ENCODE assay signal across 8 mouse cellular contexts in genomic region chr14:103512802-103513472, GRCm38 (mm10). TPM values are rescaled to one million over a fixed set of nuclear protein-coding genes. Genes with fewer than 3 reads are reported as not detected.
A peak's percentile ranks its signal among the peaks of the same experiment; 100 is the strongest.
DNase-seq lines count a peak whose midpoint lies in the region; ATAC-seq and TF ChIP-seq lines count a peak whose summit lies in the region.

TSS of gene Scel (plus strand) at chr14:103513342.

- H3K9ac ChIP-seq in heart, embryonic 11.5 days (ENCODE audit: low read depth, low read length) = no peak within 1 kb of the TSS
- H3K9ac ChIP-seq in heart, adult 2 months (ENCODE audit: low read depth, low read length) = no peak within 1 kb of the TSS
- H3K9ac ChIP-seq in CH12.LX (ENCODE audit: insufficient read depth, low read depth) = no peak within 1 kb of the TSS
- no peak within 1 kb of the TSS for H3K9ac ChIP-seq in limb, embryonic 13.5 days
- no peak within 1 kb of the TSS for H3K9ac ChIP-seq in neural tube, embryonic 14.5 days (replicated peaks; ENCODE audit: low read depth, low read length)

- TF ChIP-seq EP300 in heart, adult 2 months (IDR thresholded peaks at IDR 0.05; ENCODE audit: insufficient read depth, low read depth, low read length) = no peak
- no peak for TF ChIP-seq EP300 in CH12.LX (IDR thresholded peaks at IDR 0.05; ENCODE audit: low read length)

- dilution Hi-C loops in CH12.LX (cut with MboI; ENCODE audit: extremely low pct_ligation_motif_present, extremely low pct_unique_long_range_greater_than_20kb, low sequenced_read_pairs) = no loop called here

- 15% methylated on average over 14 of the region's 14 CpGs for WGBS in heart, embryonic 11.5 days (ENCODE audit: insufficient replicate concordance)
- WGBS in heart, adult 2 months = 13% methylated on average over 14 of the region's 14 CpGs
- WGBS in limb, embryonic 13.5 days = 28% methylated on average over 14 of the region's 14 CpGs
- 29% methylated on average over 14 of the region's 14 CpGs for WGBS in neural tube, embryonic 14.5 days

- ATAC-seq in heart, embryonic 11.5 days (replicated peaks; ENCODE audit: insufficient number of reproducible peaks, low FRiP score, low TSS enrichment) = no peak
- ATAC-seq in limb, embryonic 13.5 days (ENCODE audit: low FRiP score, low read depth) = no peak
- ATAC-seq in neural tube, embryonic 14.5 days (ENCODE audit: low read depth) = no peak

- intact Hi-C loops in heart, adult 2 months (cut with DNase I) = no loop called here

- in situ Hi-C loops in CH12.LX (cut with MboI; ENCODE audit: low pct_ligation_motif_present, low pct_unique_long_range_greater_than_20kb, low sequenced_read_pairs) = no loop called here

- H3K27ac ChIP-seq in heart, embryonic 11.5 days (ENCODE audit: low read depth, low read length) = no peak within 1 kb of the TSS
- H3K27ac ChIP-seq in heart, adult 2 months = no peak within 1 kb of the TSS
- H3K27ac ChIP-seq in CH12.LX (ENCODE audit: insufficient read depth, low read depth) = no peak within 1 kb of the TSS
- no peak within 1 kb of the TSS for H3K27ac ChIP-seq in limb, embryonic 13.5 days
- no peak within 1 kb of the TSS for H3K27ac ChIP-seq in neural tube, embryonic 14.5 days (ENCODE audit: low read depth, low read length)

- H3K4me2 ChIP-seq in heart, embryonic 11.5 days = peak within 1 kb of the TSS; percentile 56
- H3K4me2 ChIP-seq in CH12.LX (ENCODE audit: insufficient read depth, low read depth, poor library complexity, severe bottlenecking) = peak within 1 kb of the TSS; percentile 22; the same call in 1 of the 2 replicates
- peak within 1 kb of the TSS; percentile 37 for H3K4me2 ChIP-seq in limb, embryonic 13.5 days (replicated peaks)
- H3K4me2 ChIP-seq in neural tube, embryonic 14.5 days (ENCODE audit: low read depth, low read length) = peak within 1 kb of the TSS; percentile 24

- TF ChIP-seq RAD21 in CH12.LX (IDR thresholded peaks at IDR 0.05; ENCODE audit: low read depth, low read length) = no peak

- no peak for DNase-seq in heart, adult 2 months
- peak; percentile 36 for DNase-seq in CH12.LX (ENCODE audit: extremely low read depth)
- DNase-seq in frontal cortex, postnatal 36 days (ENCODE audit: low spot score in 2 of 2) = peak; percentile 30 to 31
- DNase-seq in cerebellum, adult 9-11 months = no peak
- no peak for DNase-seq in cerebellum, adult 9-10 months

- no peaks in the 10 kb centered on the region for H3K27me3 ChIP-seq in heart, embryonic 11.5 days (ENCODE audit: control insufficient read depth, insufficient read depth, low read length)
- H3K27me3 ChIP-seq in heart, adult 2 months (ENCODE audit: control insufficient read depth, insufficient read depth, low read length) = 0 out of 2 replicates have a peak, but pooled peaks cover 1% of the 10 kb centered on the region
- no peaks in the 10 kb centered on the region for H3K27me3 ChIP-seq in CH12.LX (replicated peaks)
- H3K27me3 ChIP-seq in limb, embryonic 13.5 days = no peaks in the 10 kb centered on the region
- no peaks in the 10 kb centered on the region for H3K27me3 ChIP-seq in neural tube, embryonic 14.5 days (ENCODE audit: control insufficient read depth, insufficient read depth, low read length)

- H3K79me2 ChIP-seq in heart, adult 2 months (replicated peaks; ENCODE audit: control insufficient read depth, insufficient read depth, low read length) = no peaks in the 10 kb centered on the region
- no peaks in the 10 kb centered on the region for H3K79me2 ChIP-seq in CH12.LX (replicated peaks; ENCODE audit: control insufficient read depth, extremely low read depth, insufficient read depth, poor library complexity, severe bottlenecking)

- H3K4me1 ChIP-seq in heart, embryonic 11.5 days (ENCODE audit: control insufficient read depth, insufficient read depth, low read length) = peaks cover 3% of the 10 kb centered on the region; the same call in 1 of the 2 replicates
- H3K4me1 ChIP-seq in heart, adult 2 months (ENCODE audit: control insufficient read depth, insufficient read depth, low read length) = no peaks in the 10 kb centered on the region
- peaks cover under 1 to 12% of the 10 kb centered on the region in 2 experiments; a peak in 3 of 4 replicates for H3K4me1 ChIP-seq in CH12.LX (ENCODE audit: control insufficient read depth in 1 of 2, insufficient read depth in 2 of 2)
- H3K4me1 ChIP-seq in limb, embryonic 13.5 days = peaks cover 7% of the 10 kb centered on the region; the same call in 1 of the 2 replicates
- H3K4me1 ChIP-seq in neural tube, embryonic 14.5 days (ENCODE audit: control insufficient read depth, insufficient read depth, low read length) = 0 out of 2 replicates have a peak, but pooled peaks cover 4% of the 10 kb centered on the region

- no peaks in the 10 kb centered on the region for H3K9me3 ChIP-seq in heart, embryonic 11.5 days (replicated peaks; ENCODE audit: control insufficient read depth, low read length)
- H3K9me3 ChIP-seq in CH12.LX (replicated peaks; ENCODE audit: low read length) = no peaks in the 10 kb centered on the region
- H3K9me3 ChIP-seq in limb, embryonic 13.5 days = no peaks in the 10 kb centered on the region
- H3K9me3 ChIP-seq in neural tube, embryonic 14.5 days (ENCODE audit: control insufficient read depth, low read length) = no peaks in the 10 kb centered on the region

- no peaks in the 10 kb centered on the region for H3K36me3 ChIP-seq in heart, embryonic 11.5 days (ENCODE audit: control insufficient read depth, insufficient read depth, low read length)
- no peaks in the 10 kb centered on the region for H3K36me3 ChIP-seq in heart, adult 2 months (ENCODE audit: control insufficient read depth, insufficient read depth, low read length)
- H3K36me3 ChIP-seq in CH12.LX (replicated peaks in 1 of 2; ENCODE audit: control insufficient read depth in 1 of 2, insufficient read depth in 1 of 2, low read length in 1 of 2) = no peaks in the 10 kb centered on the region
- H3K36me3 ChIP-seq in limb, embryonic 13.5 days = no peaks in the 10 kb centered on the region
- H3K36me3 ChIP-seq in neural tube, embryonic 14.5 days (ENCODE audit: control insufficient read depth, insufficient read depth, low read length) = no peaks in the 10 kb centered on the region

- peak within 1 kb of the TSS; percentile 12; the same call in 1 of the 2 replicates for H3K4me3 ChIP-seq in heart, embryonic 11.5 days (ENCODE audit: low read depth, low read length)
- H3K4me3 ChIP-seq in heart, adult 2 months = no peak within 1 kb of the TSS
- no peak within 1 kb of the TSS for H3K4me3 ChIP-seq in CH12.LX (replicated peaks in 1 of 3; ENCODE audit: low read depth in 2 of 3, low read length in 2 of 3, poor library complexity in 1 of 3)
- H3K4me3 ChIP-seq in limb, embryonic 13.5 days = no peak within 1 kb of the TSS
- no peak within 1 kb of the TSS for H3K4me3 ChIP-seq in neural tube, embryonic 14.5 days (ENCODE audit: low read depth, low read length)

- no peak for TF ChIP-seq CTCF in heart, adult 2 months (IDR thresholded peaks at IDR 0.05)
- no peak for TF ChIP-seq CTCF in CH12.LX (conservative IDR thresholded peaks at IDR 0.05 in 1 of 2, IDR thresholded peaks at IDR 0.05 in 1 of 2; ENCODE audit: low read depth in 2 of 2, low read length in 2 of 2)

- no peak for TF ChIP-seq POLR2A in heart, adult 2 months (IDR thresholded peaks at IDR 0.05; ENCODE audit: insufficient read depth, low read depth, low read length)
- no peak for TF ChIP-seq POLR2A in CH12.LX (IDR thresholded peaks at IDR 0.05; ENCODE audit: low read depth, low read length)

TF ChIP-seq in CH12.LX, 34 proteins besides CTCF, POLR2A, EP300 and RAD21:
- TF ChIP-seq MAFK (IDR thresholded peaks at IDR 0.05; ENCODE audit: insufficient replicate concordance, low read length) (no peak), SIN3A (IDR thresholded peaks at IDR 0.05; ENCODE audit: low read length) (no peak; the same call in 1 of the 2 replicates), NRF1 (IDR thresholded peaks at IDR 0.05; ENCODE audit: low read depth, low read length) (no peak), TCF12 (IDR thresholded peaks at IDR 0.05; ENCODE audit: low read depth, low read length) (peak; percentile 38; the same call in 1 of the 2 replicates), JUN (IDR thresholded peaks at IDR 0.05; ENCODE audit: insufficient read depth, low read depth, low read length) (no peak)
TF ChIP-seq in CH12.LX: peak in this region for 1.

RNA-seq across cellular contexts. Expression of gene Scel, which starts in this region (rescaled TPM):
- polyA plus RNA-seq in heart, embryonic 11.5 days (2014; fragmentation: Nextera tagmentation; extraction: Ambion mirVana) = 0.34 and 0.39 TPM in 2 replicates
- total RNA-seq in heart, adult 2 months (2021) = under 1 TPM; 0.11 to 0.42 TPM
- polyA plus RNA-seq in heart, adult 2 months (2012; rRNA removed) = 0.12 and 0.21 TPM in 2 replicates
- total RNA-seq in CH12.LX (2012; rRNA removed) = 0.04 and 0.13 TPM in 2 replicates
- 0.31 and 0.62 TPM in 2 replicates for total RNA-seq in CH12.LX (2014; rRNA removed)
- 0.30 and 0.31 TPM in 2 replicates for polyA plus RNA-seq in CH12.LX (2012; ENCODE audit: insufficient read length, low read depth)
- polyA plus RNA-seq in limb, embryonic 13.5 days (2015; fragmentation: Nextera tagmentation; extraction: Ambion mirVana) = 1.7 TPM in 2 replicates
- polyA plus RNA-seq in neural tube, embryonic 14.5 days (2014; fragmentation: Nextera tagmentation; extraction: Ambion mirVana) = 0.13 and 0.32 TPM in 2 replicates

Comparison
In these comparisons a context has a peak if more than half of its experiments do, and no peak if none do; other contexts are left out.
1. Peak in DNase-seq and H3K4me2 ChIP-seq in CH12.LX; RNA of the gene not detected or under 1 TPM.
2. DNase-seq: peak in frontal cortex, postnatal 36 days (2 of 2); none in heart, adult 2 months (0 of 2), cerebellum, adult 9-11 months (single experiment) and cerebellum, adult 9-10 months (single experiment).
3. Peak in every context shown above with its lines, with median percentiles within 50 percentile points of each other: H3K4me2 ChIP-seq.